Mouse (Mus musculus) urinary bladder, adult 2 months (tissue): ENCODE measurements around the gene Crybb1. TPM values are rescaled to one million over a fixed set of nuclear protein-coding genes. Genes with fewer than 3 reads are reported as not detected.

Source experiments
- DNase-seq: peaks from one replicate; pipeline ENCODE4 v3.0.0; 2022; ENCODE audit warnings: low spot score
- polyA plus RNA-seq: library from polyadenylated mRNA; depleted of rRNA; stranded (reverse); fragments of >200 nt; gene quantifications from 2 replicates; pipeline ENCODE4 v1.2.3, GENCODE M21; 2012; rRNA removed

Gene Crybb1
- polyA plus RNA-seq, 1 experiment = not detected

DNA sequence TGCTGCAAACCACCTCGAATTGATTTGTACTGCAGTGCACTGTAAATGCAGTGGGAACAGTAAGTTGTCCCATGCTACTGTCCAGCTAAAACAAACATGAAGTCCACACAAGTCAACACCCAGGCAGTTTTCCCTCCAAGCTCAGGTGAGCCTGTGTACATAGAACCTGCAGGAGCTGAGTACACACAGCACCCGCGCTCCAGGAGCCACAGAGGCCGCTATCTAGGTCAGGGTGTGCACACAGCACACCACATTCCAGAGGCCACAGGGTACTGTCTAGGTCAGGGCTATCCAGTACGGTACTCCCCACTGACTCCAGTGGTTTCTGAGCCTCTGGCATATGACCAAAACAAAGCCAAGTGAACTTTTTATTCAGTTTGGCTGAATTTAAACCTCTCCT lies 46.7 kb downstream of the Crybb1 start:
- DNase-seq = no peak

DNA sequence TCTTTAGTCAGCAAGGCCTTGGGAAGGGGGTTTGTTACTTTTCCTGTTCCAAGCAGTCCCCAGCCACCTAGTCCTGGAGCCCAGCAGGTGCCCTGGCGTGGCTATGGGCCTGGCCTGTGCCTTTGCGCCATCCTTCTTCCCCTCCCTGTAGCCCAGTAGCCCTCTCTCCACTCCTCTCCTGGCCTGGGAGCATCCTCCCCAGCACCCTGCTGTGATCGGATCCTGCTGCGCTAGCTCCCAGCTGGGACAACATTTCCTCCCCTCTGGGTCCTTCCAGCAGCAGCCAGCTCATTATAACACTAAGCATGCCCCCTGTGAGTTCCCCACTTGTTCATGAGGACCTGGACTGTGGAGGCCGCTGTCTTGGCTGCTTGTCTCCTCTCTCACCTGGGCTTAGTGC lies 50.2 kb downstream of the Crybb1 start:
- DNase-seq = no peak

DNA sequence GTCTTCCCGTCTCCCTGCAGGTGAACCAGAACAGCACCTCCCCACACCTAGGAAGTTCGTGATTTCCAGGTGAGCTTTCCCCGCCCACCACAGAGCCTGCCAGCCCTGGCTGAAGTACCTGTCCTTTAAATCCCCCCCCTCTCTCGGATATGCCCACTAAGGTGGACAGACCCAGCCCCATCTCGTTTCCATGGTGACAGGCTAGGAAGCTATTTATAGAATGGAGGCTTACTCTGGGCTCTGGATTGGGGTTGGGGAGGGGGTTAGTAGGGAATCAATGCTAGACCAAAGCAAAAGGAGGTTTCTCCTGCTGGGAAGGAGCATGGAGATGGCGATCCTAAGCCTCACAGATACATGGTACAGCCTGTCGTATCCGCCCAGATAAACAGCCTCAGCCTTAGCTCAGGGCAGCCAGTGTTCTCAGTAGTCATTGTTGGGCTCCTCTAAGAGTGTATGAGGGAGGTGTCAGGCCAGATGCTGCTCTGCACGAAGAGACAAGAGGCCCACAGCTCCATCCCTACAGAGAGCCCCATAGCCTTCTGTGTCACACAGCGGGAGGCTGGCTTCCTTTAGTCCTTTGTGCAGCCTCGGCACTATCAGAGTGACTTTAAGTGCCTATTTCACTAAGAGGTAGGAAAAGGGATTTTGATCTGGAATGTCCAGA lies 57.7 kb downstream of the Crybb1 start:
- DNase-seq = no peak

DNA sequence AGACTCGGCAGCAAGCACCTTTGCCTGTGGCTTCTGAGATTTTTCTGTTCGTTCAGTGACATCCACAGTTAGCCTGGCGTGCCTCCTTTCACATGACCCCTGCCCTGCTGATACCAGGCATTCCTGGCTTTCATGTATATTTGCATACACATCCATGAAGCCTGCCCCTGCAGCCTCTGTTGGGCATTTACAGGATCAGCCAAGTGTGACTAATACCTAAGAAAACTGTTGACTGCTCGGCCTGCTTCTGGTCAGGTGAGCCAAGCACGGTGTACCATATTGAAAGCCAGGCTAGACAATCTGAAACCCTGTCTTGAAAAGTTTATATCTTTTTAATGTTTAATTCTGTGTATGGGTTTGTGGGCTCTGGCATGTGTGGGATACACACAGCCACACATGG lies 60.9 kb downstream of the Crybb1 start:
- no peak for DNase-seq

DNA sequence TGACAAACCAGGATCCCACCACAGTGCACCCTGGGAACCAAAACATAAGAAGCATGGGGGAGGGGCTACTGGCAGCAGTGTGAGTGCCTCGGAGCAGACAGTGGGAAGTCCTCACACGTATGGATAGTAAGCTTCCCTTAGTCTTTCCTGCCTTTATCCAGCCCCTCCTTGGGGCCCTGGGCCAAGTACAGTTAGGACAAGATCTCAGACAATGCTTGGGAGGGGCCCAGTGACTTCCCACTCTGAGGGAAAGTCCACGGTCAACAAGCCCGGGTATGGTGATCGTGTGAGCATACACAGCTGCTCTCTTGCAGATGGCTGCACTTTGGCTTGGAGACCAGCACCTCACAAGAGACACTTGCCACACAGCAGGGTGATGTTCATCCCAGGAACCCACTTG lies 61.7 kb downstream of the Crybb1 start:
- no peak for DNase-seq

Other genes starting within 250 kb of the Crybb1 start
- 0.23 TPM in 1 of 2 replicates, not detected in the other for gene Cryba4, start 3.3 kb upstream of the Crybb1 start, polyA plus RNA-seq
- gene Tpst2, start 20.9 kb downstream of the Crybb1 start, polyA plus RNA-seq = 20.7 and 29.1 TPM in 2 replicates
- gene Tfip11, start 70.5 kb downstream of the Crybb1 start, polyA plus RNA-seq = 21.6 and 24.2 TPM in 2 replicates
- gene Srrd, start 87.2 kb downstream of the Crybb1 start, polyA plus RNA-seq = 26.3 and 28.7 TPM in 2 replicates
- 23.6 and 24.3 TPM in 2 replicates for gene Hps4, start 87.3 kb downstream of the Crybb1 start, polyA plus RNA-seq
- gene Gm6583, start 100.2 kb downstream of the Crybb1 start, polyA plus RNA-seq = not detected in 2 replicates
- gene Asphd2, start 139.1 kb downstream of the Crybb1 start, polyA plus RNA-seq = 1.3 and 1.4 TPM in 2 replicates
- gene Gm6588, start 193.6 kb downstream of the Crybb1 start, polyA plus RNA-seq = not detected in 2 replicates